Mouse (Mus musculus) adrenal gland, adult 8-10 months (tissue): ENCODE data around the gene Olfr901. TPM values are rescaled to one million over a fixed set of nuclear protein-coding genes. Genes with fewer than 3 reads are reported as not detected.
"Not testable (repeated sequence)": the region's sequence is repeated elsewhere in the genome, so short reads cannot be mapped to it uniquely, and the experiment has no call there.

Experiments
- DNase-seq: peaks from one replicate; pipeline ENCODE4 v3.0.0; 2022
- total RNA-seq, 4 experiments: library from RNA; stranded (reverse); gene quantifications; 2 replicates each; pipeline ENCODE4 v1.2.4; 2022

Olfr901 gene
- not detected for total RNA-seq

DNA sequence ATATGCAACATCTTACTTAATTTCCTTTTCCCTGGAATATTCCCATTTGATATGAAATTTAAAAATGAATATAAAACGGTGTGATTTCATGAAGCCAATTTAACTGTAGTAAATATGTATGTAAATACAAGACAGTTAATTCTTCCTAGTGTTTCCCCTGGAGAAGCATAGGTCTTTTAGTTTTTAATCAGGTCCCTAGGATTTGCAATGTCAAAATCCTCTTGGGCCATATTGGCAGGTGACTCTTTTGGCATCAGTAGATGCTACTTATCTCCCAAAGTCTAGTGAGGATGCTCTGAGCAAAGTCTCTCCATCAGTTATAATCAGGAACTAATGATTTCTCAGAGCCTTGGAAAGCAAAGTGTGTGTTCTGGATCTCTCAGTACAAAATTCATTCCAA is at the start of gene Olfr901:
Olfr901 (plus strand) TSS at position 301 of the 400 bp plus-strand sequence.
- no peak for DNase-seq

DNA sequence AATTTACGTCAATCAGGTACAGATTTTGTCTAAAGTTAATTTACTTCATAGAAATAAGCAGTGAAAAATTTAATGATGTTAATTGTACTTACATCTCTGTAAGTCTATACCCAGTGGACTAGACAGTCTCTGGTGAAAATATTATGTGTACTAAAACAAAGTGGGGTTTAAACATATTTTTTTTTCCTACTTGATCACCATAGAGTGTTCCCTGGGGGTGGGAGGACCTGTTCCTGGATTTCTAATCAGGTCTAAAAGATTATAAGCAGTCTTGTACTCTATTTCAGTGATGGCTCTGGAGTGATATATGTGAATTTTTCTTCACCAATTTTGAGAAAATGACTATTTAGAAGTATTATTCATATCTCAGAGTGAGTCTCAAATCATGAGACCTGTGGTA is 27.9 kb upstream of the Olfr901 start, which contains the start of gene Olfr147:
Olfr147 (plus strand) TSS at position 301 of the 400 bp plus-strand sequence.
- no peak for DNase-seq

DNA sequence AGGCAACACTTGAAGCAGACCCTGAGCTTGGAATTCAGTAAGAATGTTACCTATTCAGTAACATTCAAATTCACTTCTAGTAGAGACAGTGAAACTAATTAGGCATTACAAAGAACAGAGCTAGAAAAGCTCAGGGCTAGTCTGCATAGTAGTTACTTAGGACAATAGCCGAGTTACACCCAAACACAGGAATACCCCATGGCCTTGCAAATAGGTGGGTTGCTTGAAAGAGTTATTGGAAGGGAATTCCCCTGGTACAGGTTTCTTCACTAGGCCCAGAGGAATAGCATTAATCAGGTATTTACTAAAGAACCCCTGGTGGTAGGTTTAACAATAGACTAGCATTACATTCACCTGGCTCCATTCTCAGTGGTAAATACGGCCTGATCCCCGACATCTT is 21.8 kb upstream of the Olfr901 start:
- DNase-seq, result not testable (repeated sequence)

DNA sequence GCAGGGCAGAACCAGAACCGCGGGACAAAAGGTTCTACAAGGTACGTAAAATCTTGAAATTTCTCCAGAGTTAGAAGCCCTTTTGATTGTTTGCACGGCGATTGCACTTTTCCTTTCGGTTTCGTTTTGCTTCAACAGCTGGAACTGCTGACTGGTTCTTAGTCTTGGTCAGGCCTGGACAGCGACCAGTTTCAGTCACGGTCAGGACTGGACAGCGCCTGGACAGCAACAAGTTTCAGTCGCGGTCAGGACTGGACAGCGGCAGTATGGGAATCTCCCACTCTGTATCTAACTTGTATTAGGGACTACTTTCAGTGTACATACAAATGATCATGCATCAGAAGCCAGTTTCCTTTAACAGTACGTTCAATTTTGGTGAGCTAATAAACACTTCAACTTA is 15.8 kb upstream of the Olfr901 start:
- DNase-seq, result not testable (repeated sequence)

DNA sequence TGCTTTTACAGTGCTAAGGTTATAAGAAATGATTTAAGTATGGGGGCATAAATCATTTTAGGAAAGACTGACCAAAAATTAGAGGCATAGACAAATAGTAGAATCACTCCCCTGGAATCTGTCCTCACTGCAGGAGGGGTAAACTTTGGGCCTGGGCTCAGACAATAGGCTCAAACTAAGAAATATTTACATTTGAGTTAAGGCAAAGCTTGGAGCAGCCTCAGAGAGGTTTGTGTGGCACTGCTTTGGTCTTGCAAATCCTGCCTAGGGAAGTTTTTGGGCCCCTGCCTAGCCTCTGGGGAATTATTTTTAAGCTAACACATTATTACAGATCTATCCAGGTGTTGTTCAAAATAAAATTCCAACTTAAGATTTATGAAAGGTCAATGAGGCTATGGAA is 5.5 kb upstream of the Olfr901 start:
- no peak for DNase-seq

DNA sequence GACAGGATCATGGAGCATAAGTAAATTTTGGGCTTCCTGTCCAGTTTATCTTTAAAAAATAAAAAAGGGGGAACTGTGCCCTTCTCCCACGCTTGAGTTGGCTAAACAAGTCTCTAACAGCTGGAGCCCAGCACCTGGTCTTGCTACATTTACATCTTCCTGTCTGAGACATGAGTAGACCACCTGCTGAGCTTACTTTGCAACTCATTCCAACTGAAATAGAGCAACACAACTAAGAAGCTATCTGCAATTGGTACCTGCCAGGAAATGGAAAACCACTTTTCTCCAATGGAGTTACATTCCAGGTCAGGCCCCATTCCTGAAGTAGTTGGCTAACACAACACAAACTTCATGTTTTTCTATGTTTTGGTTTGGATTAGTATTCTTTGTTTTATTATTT is 2.2 kb upstream of the Olfr901 start:
- no peak for DNase-seq

DNA sequence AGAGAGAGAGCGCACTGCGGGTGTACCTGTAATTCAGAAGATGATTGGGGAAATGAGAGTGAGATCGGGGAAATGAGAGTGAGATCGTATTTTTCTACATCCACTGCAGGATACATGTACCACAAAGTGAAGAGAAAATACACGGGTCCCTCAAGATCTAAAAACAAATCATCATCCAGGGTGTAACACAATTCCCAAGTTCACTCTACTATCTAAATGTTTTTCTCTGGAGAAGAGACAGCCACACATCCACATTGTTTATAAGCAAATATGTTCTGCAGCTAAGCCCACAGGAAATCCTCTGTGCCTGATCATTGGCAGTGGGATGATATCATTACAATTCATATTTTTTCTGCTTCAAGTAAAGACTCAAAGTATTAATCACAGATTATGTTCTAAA is 18.1 kb downstream of the Olfr901 start, which contains the start of gene Olfr902:
Olfr902 (plus strand) TSS at position 301 of the 400 bp plus-strand sequence.
- DNase-seq, result no peak

DNA sequence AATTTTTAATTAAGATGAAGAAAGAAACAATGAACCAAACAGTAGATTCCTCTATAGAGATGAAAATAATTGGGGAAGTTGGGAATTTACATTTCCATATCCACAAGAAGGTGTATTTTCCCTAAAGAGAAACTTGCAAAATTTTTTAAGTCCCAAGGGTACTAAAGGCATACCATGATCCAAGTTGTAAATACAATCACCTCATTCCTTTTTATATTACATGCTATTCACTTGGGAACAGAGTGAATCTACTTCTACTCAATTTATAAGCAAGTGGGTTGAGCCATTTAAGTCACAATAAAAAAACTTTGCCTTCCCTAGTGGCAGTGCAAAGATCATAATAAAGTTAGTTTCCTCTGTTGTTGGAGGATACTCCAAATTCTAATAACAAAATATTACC is 33.6 kb downstream of the Olfr901 start, which contains the start of gene Olfr904:
Olfr904 (plus strand) TSS at position 301 of the 400 bp plus-strand sequence.
- no peak for DNase-seq

DNA sequence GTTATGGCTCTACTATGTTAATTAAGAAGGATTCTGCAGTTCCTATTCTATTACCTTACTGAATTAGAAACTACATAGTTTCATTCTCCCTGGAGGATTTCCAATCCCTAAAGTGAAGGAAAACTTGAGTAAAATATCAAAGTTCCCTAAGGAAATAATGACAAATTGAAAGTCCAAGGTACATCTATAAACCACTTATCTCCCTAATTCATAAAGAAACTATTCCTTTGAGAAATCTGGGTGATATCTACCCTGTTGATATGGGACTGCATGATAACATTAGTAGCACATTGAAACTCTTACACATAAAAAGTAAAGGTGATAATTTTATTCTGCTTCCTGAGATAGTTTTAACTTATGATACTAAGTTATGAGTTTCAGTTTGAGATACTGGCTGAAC is 41.6 kb downstream of the Olfr901 start, which contains the start of gene Olfr905:
Olfr905 (plus strand) TSS at position 301 of the 400 bp plus-strand sequence.
- DNase-seq, result no peak

Other genes with a start within 250 kb of the Olfr901 start
- not detected for gene Olfr891, start 248.6 kb upstream of the Olfr901 start, total RNA-seq
- gene Olfr893, start 221.1 kb upstream of the Olfr901 start, total RNA-seq, result not detected
- not detected for gene Olfr894, start 211.4 kb upstream of the Olfr901 start, total RNA-seq
- not detected for gene Olfr143, start 176.7 kb upstream of the Olfr901 start, total RNA-seq
- gene Olfr895, start 161.6 kb upstream of the Olfr901 start, total RNA-seq, result not detected
- gene Olfr896-ps1, start 138.3 kb upstream of the Olfr901 start, total RNA-seq, result not detected
- not detected for gene Olfr25, start 100.4 kb upstream of the Olfr901 start, total RNA-seq
- gene Olfr898, start 81.0 kb upstream of the Olfr901 start, total RNA-seq, result not detected
- not detected for gene Olfr250, start 62.6 kb upstream of the Olfr901 start, total RNA-seq
- gene Olfr251, start 52.4 kb upstream of the Olfr901 start, total RNA-seq, result not detected
- not detected for gene Olfr147, start 27.8 kb upstream of the Olfr901 start, total RNA-seq
- not detected for gene Olfr902, start 18.2 kb downstream of the Olfr901 start, total RNA-seq
- gene Olfr904, start 33.7 kb downstream of the Olfr901 start, total RNA-seq, result not detected
- under 1 TPM in 1 of 4 experiments, not detected in 3; 0.06 TPM for gene Olfr905, start 41.7 kb downstream of the Olfr901 start, total RNA-seq
- gene Olfr906, start 57.6 kb downstream of the Olfr901 start, total RNA-seq, result not detected
- not detected for gene Olfr907, start 66.3 kb downstream of the Olfr901 start, total RNA-seq
- not detected for gene Olfr911-ps1, start 92.1 kb downstream of the Olfr901 start, total RNA-seq
- not detected for gene Olfr910, start 108.4 kb downstream of the Olfr901 start, total RNA-seq
- not detected for gene Olfr912, start 150.7 kb downstream of the Olfr901 start, total RNA-seq
- gene Olfr913, start 163.3 kb downstream of the Olfr901 start, total RNA-seq, result not detected
- gene Olfr914, start 175.6 kb downstream of the Olfr901 start, total RNA-seq, result not detected
- gene Olfr916, start 230.4 kb downstream of the Olfr901 start, total RNA-seq, result not detected
- not detected for gene Olfr917, start 236.4 kb downstream of the Olfr901 start, total RNA-seq
- gene Olfr918, start 245.1 kb downstream of the Olfr901 start, total RNA-seq, result not detected